Mouse (Mus musculus) NIH3T3 (cell line): ENCODE results near the gene Hs3st1.
"Not testable (repeated sequence)": the region's sequence is repeated elsewhere in the genome, so short reads cannot be mapped to it uniquely, and the experiment has no call there.

Source experiments
- DNase-seq: peaks from one replicate; pipeline ENCODE4 v3.0.0-alpha.2; 2012; ENCODE audit warnings: low read depth

Hs3st1 gene

GRCm38 (mm10) chr5:39755375-39755774, at the start of gene Hs3st1:
TSS of gene Hs3st1 (minus strand) at chr5:39755475.
- not testable (repeated sequence) for DNase-seq

DNA sequence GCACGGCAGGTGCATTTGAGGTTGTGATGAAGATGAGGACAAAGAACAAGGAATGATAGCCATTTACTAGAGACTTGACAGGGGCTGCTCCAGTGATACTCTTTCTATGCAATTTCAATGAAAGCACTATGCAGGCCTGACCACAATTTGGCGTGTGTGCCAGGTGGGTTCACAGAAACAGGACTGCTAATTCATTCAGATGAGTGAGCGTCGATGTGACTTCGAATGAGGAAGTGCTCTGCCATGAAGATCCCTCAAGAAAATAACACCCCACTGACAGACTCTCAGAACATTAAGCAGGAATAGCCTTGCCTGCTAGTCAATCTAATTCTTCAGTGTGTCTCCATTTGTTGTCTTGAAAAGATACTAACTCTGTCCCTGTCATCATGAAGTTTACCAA, 49.4 kb upstream of the Hs3st1 start:
- DNase-seq, result no peak

DNA sequence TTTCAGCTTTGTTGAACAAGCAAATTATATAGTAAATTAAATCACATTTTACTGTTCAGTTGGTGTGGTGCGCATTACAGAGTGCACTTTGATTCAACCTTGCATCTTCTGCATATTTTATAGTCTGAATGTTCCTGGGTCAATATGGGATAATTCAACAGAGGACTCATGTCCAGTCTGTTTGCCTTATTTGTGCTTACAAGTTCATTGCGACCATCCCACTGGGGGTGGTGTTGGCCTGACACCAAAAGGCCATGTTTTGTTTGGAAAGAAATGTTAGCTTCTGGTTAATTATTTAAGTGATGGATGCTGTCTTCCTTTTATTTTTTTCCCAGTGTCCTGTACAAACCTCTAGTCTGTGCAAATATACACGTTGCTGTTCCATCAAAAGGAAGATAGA, 48.7 kb upstream of the Hs3st1 start:
- DNase-seq, result no peak

GRCm38 (mm10) chr5:39803457-39803856, 48.2 kb upstream of the Hs3st1 start:
- DNase-seq, result no peak

GRCm38 (mm10) chr5:39802110-39802509, 46.8 kb upstream of the Hs3st1 start:
- no peak for DNase-seq

DNA sequence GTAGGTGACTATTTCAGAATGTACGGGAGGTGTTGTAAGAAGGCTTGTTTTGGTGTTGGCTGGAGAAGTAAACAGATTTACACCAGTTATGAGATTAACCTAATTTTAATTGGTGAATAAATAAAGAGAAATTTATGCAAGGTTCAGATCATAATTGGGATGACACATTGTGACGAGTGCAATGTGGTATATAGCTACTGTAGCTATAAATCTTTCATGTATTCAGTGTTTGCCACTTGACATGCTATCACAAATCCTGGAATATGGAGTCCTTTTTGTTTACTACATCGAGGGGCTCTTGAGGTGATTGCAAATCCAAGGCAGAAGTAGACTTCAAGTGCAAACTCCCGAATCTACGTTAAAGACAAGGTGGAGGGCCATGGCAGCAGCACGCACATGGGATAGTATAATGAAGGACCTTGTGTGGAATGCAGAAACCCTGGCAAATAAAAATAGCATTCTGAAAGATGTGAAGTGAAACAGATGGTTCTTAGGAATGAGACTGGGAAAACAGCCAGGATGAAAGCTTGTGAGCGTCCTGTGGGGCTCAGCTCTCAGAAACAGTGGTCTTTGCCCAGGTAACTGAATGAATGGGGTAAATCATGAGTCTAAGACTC, 21.9 kb upstream of the Hs3st1 start:
- DNase-seq, result peak; percentile 8

- DNase-seq, result no peak
These were observed 16.5 kb upstream of the Hs3st1 start for GRCm38 (mm10) chr5:39771680-39772348.

DNA sequence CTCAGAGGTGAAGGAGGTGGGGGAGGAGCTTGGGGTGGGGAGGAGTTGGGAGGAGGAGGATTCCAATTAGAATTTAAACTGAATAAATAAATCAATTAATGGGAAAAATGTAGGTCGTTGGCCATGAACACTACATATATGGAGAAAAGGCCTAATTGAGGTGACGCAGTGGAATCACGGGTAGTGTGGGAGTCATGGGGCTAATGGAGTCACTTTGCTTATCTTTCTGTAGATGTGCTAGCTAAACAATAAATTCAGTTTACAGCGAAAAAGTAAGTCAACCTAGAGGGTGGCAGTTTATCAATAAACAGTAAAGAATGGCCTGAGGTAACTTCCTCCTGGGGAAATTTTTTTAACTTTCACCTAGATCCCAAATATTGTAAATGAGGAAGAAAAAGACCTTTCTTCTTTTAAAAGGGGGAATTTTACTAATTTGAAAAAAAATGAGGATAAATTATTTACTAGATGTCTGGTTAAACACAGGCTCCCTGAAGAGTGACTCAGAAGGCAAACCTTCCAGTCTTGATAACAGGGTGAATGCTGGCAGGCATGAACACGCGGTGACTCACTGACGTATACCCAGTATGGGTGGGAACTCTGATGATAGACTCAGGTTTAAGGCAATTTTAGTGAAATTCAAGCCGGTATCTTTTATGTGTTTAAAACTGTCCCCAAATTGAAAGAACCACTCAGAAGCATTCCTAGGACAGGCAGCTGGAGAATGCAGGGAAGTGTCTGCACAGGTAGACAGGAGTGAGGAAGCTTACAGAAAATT, 6.6 kb upstream of the Hs3st1 start:
- DNase-seq, result peak; percentile 51

GRCm38 (mm10) chr5:39758890-39759475, 3.7 kb upstream of the Hs3st1 start:
- DNase-seq, result peak; percentile 42

DNA sequence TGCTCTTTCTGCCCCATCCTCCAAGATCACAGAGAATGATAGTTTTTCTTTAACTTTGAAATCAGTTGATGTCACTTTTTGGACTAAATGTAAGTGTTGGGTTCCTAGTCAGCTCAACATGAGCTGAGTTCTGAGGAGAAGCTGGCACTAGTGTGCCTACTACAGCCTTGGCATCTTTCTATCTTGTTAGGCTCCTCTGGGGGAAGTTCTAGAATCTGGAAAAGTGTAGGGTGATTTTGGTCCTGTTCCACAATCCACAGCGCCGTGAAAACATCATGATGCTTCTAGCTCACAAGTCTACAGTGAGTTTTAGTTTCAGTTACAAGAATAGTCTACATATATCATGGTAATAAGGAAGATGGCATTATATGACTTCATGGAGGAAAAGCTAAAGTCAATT, 18.4 kb downstream of the Hs3st1 start:
- no peak for DNase-seq

- DNase-seq, result no peak
These were observed 21.4 kb downstream of the Hs3st1 start for GRCm38 (mm10) chr5:39733750-39734443.

- no peak for DNase-seq
These were observed 22.1 kb downstream of the Hs3st1 start for GRCm38 (mm10) chr5:39733013-39733749.

- no peak for DNase-seq
These were observed 39.4 kb downstream of the Hs3st1 start for GRCm38 (mm10) chr5:39715694-39716550.

DNA sequence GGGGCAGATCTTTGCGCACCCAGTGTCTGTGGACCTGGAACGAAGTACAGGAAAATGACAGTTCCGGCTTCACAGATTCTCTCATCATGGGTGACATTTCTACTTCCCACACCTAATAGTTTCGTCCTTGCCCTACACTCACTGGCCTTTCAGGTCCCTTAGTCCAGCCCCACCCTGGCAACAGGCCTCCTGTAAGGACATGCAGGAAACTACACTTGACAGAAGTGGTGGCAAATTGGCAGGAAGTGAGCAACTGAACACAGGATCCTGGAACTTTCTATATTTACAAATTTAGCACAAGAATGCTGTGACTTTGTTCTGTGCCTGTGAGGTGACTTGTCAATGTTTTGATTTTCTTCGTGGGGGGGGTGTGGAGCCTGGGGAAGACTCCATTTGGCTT, 40.1 kb downstream of the Hs3st1 start:
- DNase-seq, result no peak

GRCm38 (mm10) chr5:39705539-39705938, 49.7 kb downstream of the Hs3st1 start:
- DNase-seq, result no peak

DNA sequence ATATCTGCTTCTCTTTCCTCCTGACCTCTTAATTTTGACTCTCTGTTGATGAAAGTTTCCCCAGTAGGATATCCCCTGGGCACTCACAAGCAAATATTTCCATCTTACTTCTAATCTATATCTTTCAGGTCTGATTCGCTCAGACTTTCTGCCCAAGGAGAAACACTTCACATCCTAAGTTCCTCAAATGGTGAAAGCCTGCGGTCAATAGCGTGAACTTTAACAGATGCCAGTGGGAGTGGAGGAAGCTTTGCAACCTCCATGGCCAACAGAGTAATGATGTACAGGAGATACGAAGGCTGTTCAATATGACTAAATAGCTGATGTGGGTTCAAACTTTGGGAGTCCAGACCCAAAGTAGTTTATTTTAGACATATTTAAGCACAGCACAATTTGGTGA, 94.4 kb downstream of the Hs3st1 start:
- DNase-seq, result no peak

GRCm38 (mm10) chr5:39659417-39659816, 95.9 kb downstream of the Hs3st1 start:
- no peak for DNase-seq

DNA sequence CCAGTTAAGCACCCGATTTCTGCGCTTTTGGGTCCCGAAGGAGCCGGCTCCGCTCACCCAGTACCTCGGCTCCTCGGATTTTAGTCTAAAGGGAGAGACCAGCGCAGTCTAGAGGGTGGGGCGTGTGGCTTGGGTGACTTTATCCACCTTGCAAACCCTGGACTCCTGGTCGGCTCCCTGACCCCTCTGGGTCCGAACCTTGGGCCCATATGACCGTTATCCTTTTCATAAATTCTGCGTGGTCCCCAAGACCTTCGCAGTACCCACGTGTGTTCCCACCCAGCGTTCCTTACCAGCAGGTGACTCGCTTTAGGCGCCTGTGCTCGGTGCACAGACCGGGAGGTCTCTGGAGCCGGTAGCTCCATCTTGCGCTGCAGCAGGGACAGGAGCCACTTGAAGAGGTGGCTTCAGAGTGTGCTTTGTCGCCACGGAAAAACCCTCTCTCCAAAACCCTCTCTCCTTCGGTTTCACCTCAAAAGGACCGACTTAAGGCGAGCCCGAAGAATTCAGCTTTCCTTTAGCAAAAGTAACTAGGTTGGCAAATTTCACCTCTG, 110.4 kb downstream of the Hs3st1 start:
- DNase-seq, result no peak

- no peak for DNase-seq
These were observed 111.1 kb downstream of the Hs3st1 start for GRCm38 (mm10) chr5:39643924-39644826.
